Mouse (Mus musculus): ENCODE results near the gene Ptprf.

The Ptprf gene

GRCm38 (mm10) chr4:118291231-118291630 lies at the start of gene Ptprf:
Gene Ptprf (minus strand): TSS chr4:118291405.
- DNase-seq (ENCODE audit: low spot score), result no peak

- no peak for DNase-seq (ENCODE audit: low spot score)
Measured at GRCm38 (mm10) chr4:118336658-118337057, 45.5 kb upstream of the Ptprf start.

- no peak for DNase-seq (ENCODE audit: low spot score)
Measured at GRCm38 (mm10) chr4:118335991-118336390, 44.8 kb upstream of the Ptprf start.

- no peak for DNase-seq (ENCODE audit: low spot score)
Measured at GRCm38 (mm10) chr4:118331777-118332176, 40.6 kb upstream of the Ptprf start.

- DNase-seq (ENCODE audit: low spot score), result no peak
Measured at GRCm38 (mm10) chr4:118326476-118326875, 35.3 kb upstream of the Ptprf start.

GRCm38 (mm10) chr4:118320636-118321035 lies 29.4 kb upstream of the Ptprf start:
- DNase-seq (ENCODE audit: low spot score), result no peak

- no peak for DNase-seq (ENCODE audit: low spot score)
Measured at GRCm38 (mm10) chr4:118319706-118320344, 28.6 kb upstream of the Ptprf start.

GRCm38 (mm10) chr4:118316662-118317061 lies 25.5 kb upstream of the Ptprf start:
- DNase-seq (ENCODE audit: low spot score), result no peak

- DNase-seq (ENCODE audit: low spot score), result no peak
Measured at GRCm38 (mm10) chr4:118315286-118315685, 24.1 kb upstream of the Ptprf start.

- DNase-seq (ENCODE audit: low spot score), result no peak
Measured at GRCm38 (mm10) chr4:118310461-118310860, 19.3 kb upstream of the Ptprf start.

GRCm38 (mm10) chr4:118307533-118308263 lies 16.5 kb upstream of the Ptprf start:
- no peak for DNase-seq (ENCODE audit: low spot score)

- DNase-seq (ENCODE audit: low spot score), result no peak
Measured at GRCm38 (mm10) chr4:118306113-118306696, 15.0 kb upstream of the Ptprf start.

GRCm38 (mm10) chr4:118304984-118305383 lies 13.8 kb upstream of the Ptprf start:
- DNase-seq (ENCODE audit: low spot score), result no peak

GRCm38 (mm10) chr4:118297844-118298243 lies 6.6 kb upstream of the Ptprf start:
- DNase-seq (ENCODE audit: low spot score), result no peak

GRCm38 (mm10) chr4:118295651-118296561 lies 4.7 kb upstream of the Ptprf start:
- DNase-seq (ENCODE audit: low spot score), result no peak

GRCm38 (mm10) chr4:118294811-118295210 lies 3.6 kb upstream of the Ptprf start:
- no peak for DNase-seq (ENCODE audit: low spot score)

- peak; percentile 80 for DNase-seq (ENCODE audit: low spot score)
Measured at GRCm38 (mm10) chr4:118292741-118293306, 1.6 kb upstream of the Ptprf start.

- no peak for DNase-seq (ENCODE audit: low spot score)
Measured at GRCm38 (mm10) chr4:118290416-118291030, 682 bp downstream of the Ptprf start.

- DNase-seq (ENCODE audit: low spot score), result no peak
Measured at GRCm38 (mm10) chr4:118289960-118290415, 1.2 kb downstream of the Ptprf start.

- DNase-seq (ENCODE audit: low spot score), result no peak
Measured at GRCm38 (mm10) chr4:118289266-118289665, 1.9 kb downstream of the Ptprf start.

GRCm38 (mm10) chr4:118288531-118288930 lies 2.7 kb downstream of the Ptprf start:
- no peak for DNase-seq (ENCODE audit: low spot score)

Data from layer of hippocampus, adult 9-10 months (tissue).